Mouse (Mus musculus): ENCODE results near the gene Gm43518. TPM values are rescaled to one million over a fixed set of nuclear protein-coding genes. Genes with fewer than 3 reads are reported as not detected.

Gm43518 gene
- polyA plus RNA-seq, 1 experiment from 2014 or later = 1.0 TPM

GRCm38 (mm10) chr5:123931131-123931530 is 3.9 kb downstream of the Gm43518 start:
- peak overlapping the region; percentile 85 for H3K27ac ChIP-seq
- 49% methylated on average over 13 of the region's 13 CpGs for WGBS
- no peaks in the 10 kb centered on the region for H3K27me3 ChIP-seq (ENCODE audit: insufficient read depth, low read length)
- peaks cover 16% of the 10 kb centered on the region; the same call in 1 of the 2 replicates for H3K36me3 ChIP-seq (ENCODE audit: insufficient read depth, low read length)
- no peak for TF ChIP-seq CTCF (IDR thresholded peaks at IDR 0.05; ENCODE audit: low read depth)
- DNase-seq (ENCODE audit: low spot score) = no peak
- no peaks in the 10 kb centered on the region for H3K4me1 ChIP-seq (replicated peaks; ENCODE audit: insufficient read depth, low read length)
- H3K9ac ChIP-seq (ENCODE audit: low read depth, low read length) = peak overlapping the region; percentile 93
- peak overlapping the region; percentile 86 for H3K4me2 ChIP-seq (ENCODE audit: low read length)
- no peak for ATAC-seq (replicated peaks; ENCODE audit: low FRiP score, low read depth)
- no peaks in the 10 kb centered on the region for H3K9me3 ChIP-seq (replicated peaks; ENCODE audit: low read length)
- H3K4me3 ChIP-seq (replicated peaks; ENCODE audit: low read depth, low read length) = peak overlapping the region; percentile 81

DNA sequence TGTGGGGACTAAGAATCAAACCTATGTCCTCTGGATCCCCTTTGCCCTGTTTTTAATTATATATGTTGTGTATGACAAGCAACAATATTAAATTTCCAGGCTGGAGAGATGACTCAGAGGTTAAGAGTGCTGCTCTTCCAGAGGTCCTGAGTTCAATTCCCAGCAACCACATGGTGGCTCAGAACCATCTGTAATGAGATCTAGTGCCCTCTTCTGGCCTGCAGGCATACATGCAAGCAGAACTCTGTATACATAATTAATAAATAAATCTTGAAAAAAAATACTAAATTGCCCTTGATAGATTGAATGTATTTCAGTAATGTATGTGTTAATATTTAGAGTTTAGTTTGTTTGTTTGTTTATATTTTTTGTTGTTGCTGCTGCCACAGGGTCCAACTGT is 5.7 kb downstream of the Gm43518 start:
- Histone ChIP-seq H3K4me3 (replicated peaks; ENCODE audit: low read depth, low read length) (no peak overlapping the region), H3K27ac (no peak overlapping the region), H3K36me3 (ENCODE audit: insufficient read depth, low read length) (no peaks in the 10 kb centered on the region; the same call in 1 of the 2 replicates), H3K9me3 (replicated peaks; ENCODE audit: low read length) (no peaks in the 10 kb centered on the region), H3K9ac (ENCODE audit: low read depth, low read length) (no peak overlapping the region), H3K4me2 (ENCODE audit: low read length) (no peak overlapping the region), H3K27me3 (ENCODE audit: insufficient read depth, low read length) (no peaks in the 10 kb centered on the region), H3K4me1 (replicated peaks; ENCODE audit: insufficient read depth, low read length) (no peaks in the 10 kb centered on the region)
- no peak for DNase-seq (ENCODE audit: low spot score)
- no peak for ATAC-seq (replicated peaks; ENCODE audit: low FRiP score, low read depth)
- TF ChIP-seq CTCF (IDR thresholded peaks at IDR 0.05; ENCODE audit: low read depth) = peak; percentile 45

DNA sequence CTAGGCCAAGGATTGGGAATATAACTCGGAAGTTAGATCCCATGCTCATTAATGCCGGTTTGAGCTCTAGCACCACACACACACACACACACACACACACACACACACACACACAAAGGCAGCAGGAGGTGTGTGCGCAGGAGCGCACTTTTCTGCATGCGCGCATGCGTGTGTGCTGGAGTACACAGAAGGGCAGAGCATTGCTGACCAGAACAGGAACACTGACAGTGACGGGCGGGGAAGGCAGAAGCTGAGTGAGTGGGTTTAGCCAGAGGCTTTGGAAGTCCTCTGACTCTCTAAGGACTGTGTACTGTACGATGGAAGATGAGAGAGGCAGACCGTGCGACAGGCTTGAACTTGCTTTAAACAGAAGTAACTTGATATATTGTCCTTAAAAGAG is 6.3 kb downstream of the Gm43518 start:
- WGBS = 86% methylated on average over 12 of the region's 12 CpGs
- H3K4me1 ChIP-seq (replicated peaks; ENCODE audit: insufficient read depth, low read length) = no peaks in the 10 kb centered on the region
- H3K27me3 ChIP-seq (ENCODE audit: insufficient read depth, low read length) = no peaks in the 10 kb centered on the region
- H3K4me3 ChIP-seq (replicated peaks; ENCODE audit: low read depth, low read length) = no peak overlapping the region
- no peaks in the 10 kb centered on the region for H3K9me3 ChIP-seq (replicated peaks; ENCODE audit: low read length)
- no peak overlapping the region for H3K27ac ChIP-seq
- H3K9ac ChIP-seq (ENCODE audit: low read depth, low read length) = no peak overlapping the region
- H3K4me2 ChIP-seq (ENCODE audit: low read length) = no peak overlapping the region
- ATAC-seq (replicated peaks; ENCODE audit: low FRiP score, low read depth) (no peak), DNase-seq (ENCODE audit: low spot score) (no peak)
- H3K36me3 ChIP-seq (ENCODE audit: insufficient read depth, low read length) = no peaks in the 10 kb centered on the region; the same call in 1 of the 2 replicates
- TF ChIP-seq CTCF (IDR thresholded peaks at IDR 0.05; ENCODE audit: low read depth) = no peak

- peak; percentile 64 for TF ChIP-seq CTCF (IDR thresholded peaks at IDR 0.05; ENCODE audit: low read depth)
- H3K4me3 ChIP-seq (replicated peaks; ENCODE audit: low read depth, low read length) = no peak overlapping the region
- WGBS = 42% methylated on average over 18 of the region's 18 CpGs
- no peak overlapping the region for H3K4me2 ChIP-seq (ENCODE audit: low read length)
- DNase-seq (ENCODE audit: low spot score) (peak; percentile 40), ATAC-seq (replicated peaks; ENCODE audit: low FRiP score, low read depth) (no peak)
- no peaks in the 10 kb centered on the region for H3K4me1 ChIP-seq (replicated peaks; ENCODE audit: insufficient read depth, low read length)
- H3K36me3 ChIP-seq (ENCODE audit: insufficient read depth, low read length) = no peaks in the 10 kb centered on the region; the same call in 1 of the 2 replicates
- H3K9me3 ChIP-seq (replicated peaks; ENCODE audit: low read length) = no peaks in the 10 kb centered on the region
- H3K27ac ChIP-seq = no peak overlapping the region
- no peaks in the 10 kb centered on the region for H3K27me3 ChIP-seq (ENCODE audit: insufficient read depth, low read length)
- no peak overlapping the region for H3K9ac ChIP-seq (ENCODE audit: low read depth, low read length)
Observed at GRCm38 (mm10) chr5:123933957-123934591, 6.9 kb downstream of the Gm43518 start.

DNA sequence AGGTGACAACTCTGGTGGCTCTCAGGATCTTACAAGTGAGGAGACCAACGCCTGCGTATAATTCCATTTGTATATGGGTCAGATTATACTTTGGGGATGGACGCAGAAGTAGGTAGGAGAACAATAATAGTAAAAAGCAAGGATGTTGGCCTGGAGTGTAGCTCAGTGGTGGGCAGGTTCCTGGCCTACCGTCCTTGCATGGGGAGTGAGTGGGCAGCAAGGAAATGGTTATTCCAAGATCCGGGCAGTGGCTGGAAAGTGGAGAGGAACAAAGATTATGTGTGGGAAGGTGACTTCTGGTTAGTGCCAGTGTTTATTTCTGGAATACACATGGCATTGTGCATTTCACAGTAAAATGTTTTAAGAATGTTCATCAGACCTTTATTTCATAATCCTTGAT is 8.7 kb downstream of the Gm43518 start:
- H3K27me3 ChIP-seq (ENCODE audit: insufficient read depth, low read length) = no peaks in the 10 kb centered on the region
- 89% methylated on average over 5 of the region's 5 CpGs for WGBS
- no peaks in the 10 kb centered on the region for H3K9me3 ChIP-seq (replicated peaks; ENCODE audit: low read length)
- H3K36me3 ChIP-seq (ENCODE audit: insufficient read depth, low read length) = no peaks in the 10 kb centered on the region
- H3K4me3 ChIP-seq (replicated peaks; ENCODE audit: low read depth, low read length) = no peak overlapping the region
- H3K27ac ChIP-seq = no peak overlapping the region
- TF ChIP-seq CTCF (IDR thresholded peaks at IDR 0.05; ENCODE audit: low read depth) = no peak
- H3K9ac ChIP-seq (ENCODE audit: low read depth, low read length) = no peak overlapping the region
- DNase-seq (ENCODE audit: low spot score) = no peak
- no peak overlapping the region for H3K4me2 ChIP-seq (ENCODE audit: low read length)
- no peaks in the 10 kb centered on the region for H3K4me1 ChIP-seq (replicated peaks; ENCODE audit: insufficient read depth, low read length)
- ATAC-seq (replicated peaks; ENCODE audit: low FRiP score, low read depth) = no peak

GRCm38 (mm10) chr5:123938479-123938878 is 11.3 kb downstream of the Gm43518 start:
- Histone ChIP-seq H3K27me3 (ENCODE audit: insufficient read depth, low read length) (no peaks in the 10 kb centered on the region), H3K4me1 (replicated peaks; ENCODE audit: insufficient read depth, low read length) (no peaks in the 10 kb centered on the region), H3K36me3 (ENCODE audit: insufficient read depth, low read length) (no peaks in the 10 kb centered on the region), H3K4me3 (replicated peaks; ENCODE audit: low read depth, low read length) (no peak overlapping the region), H3K4me2 (ENCODE audit: low read length) (no peak overlapping the region), H3K27ac (no peak overlapping the region), H3K9ac (ENCODE audit: low read depth, low read length) (no peak overlapping the region), H3K9me3 (replicated peaks; ENCODE audit: low read length) (no peaks in the 10 kb centered on the region)
- 82% methylated on average over 5 of the region's 5 CpGs for WGBS
- no peak for TF ChIP-seq CTCF (IDR thresholded peaks at IDR 0.05; ENCODE audit: low read depth)
- DNase-seq (ENCODE audit: low spot score) = no peak
- no peak for ATAC-seq (replicated peaks; ENCODE audit: low FRiP score, low read depth)

- Histone ChIP-seq H3K9me3 (replicated peaks; ENCODE audit: low read length) (no peaks in the 10 kb centered on the region), H3K9ac (ENCODE audit: low read depth, low read length) (no peak overlapping the region), H3K27me3 (ENCODE audit: insufficient read depth, low read length) (no peaks in the 10 kb centered on the region), H3K27ac (no peak overlapping the region), H3K4me3 (replicated peaks; ENCODE audit: low read depth, low read length) (no peak overlapping the region), H3K4me2 (ENCODE audit: low read length) (no peak overlapping the region), H3K36me3 (ENCODE audit: insufficient read depth, low read length) (no peaks in the 10 kb centered on the region), H3K4me1 (replicated peaks; ENCODE audit: insufficient read depth, low read length) (no peaks in the 10 kb centered on the region)
- TF ChIP-seq CTCF (IDR thresholded peaks at IDR 0.05; ENCODE audit: low read depth) = no peak
- ATAC-seq (replicated peaks; ENCODE audit: low FRiP score, low read depth) = no peak
- WGBS = 50% methylated on average over 4 of the region's 4 CpGs
- DNase-seq (ENCODE audit: low spot score) = peak; percentile 64
Observed at GRCm38 (mm10) chr5:123946546-123946945, 19.3 kb downstream of the Gm43518 start.
